Mouse (Mus musculus) MEL (cell line): ENCODE measurements around the gene Bcl11b.

Experiments used
- BHLHE40 ChIP-seq: IDR thresholded peaks from 2 replicates; pipeline ENCODE4 v1.6.1; 2012; ENCODE audit warnings: low read depth, mild to moderate bottlenecking, inconsistent platforms, low read length, improper control_type of control experiment, borderline replicate concordance
- CTCF ChIP-seq, 3 experiments: IDR thresholded peaks in 2 of 3; conservative IDR thresholded peaks in 1 of 3; 2 replicates each; pipeline ENCODE4 v1.5.1; 2011 to 2012; ENCODE audit warnings: low read length in 3 of 3, low read depth in 2 of 3, mild to moderate bottlenecking in 2 of 3, improper control_type of control experiment in 1 of 3, inconsistent platforms in 1 of 3, mixed read lengths in 1 of 3, moderate library complexity in 1 of 3; ENCODE audit not compliant: control insufficient read depth in 1 of 3, insufficient read depth in 1 of 3, poor library complexity in 1 of 3, severe bottlenecking in 1 of 3
- ELF1 ChIP-seq: IDR thresholded peaks from 2 replicates; pipeline ENCODE4 v1.6.1; 2014; ENCODE audit warnings: low read depth, mild to moderate bottlenecking, inconsistent platforms, low read length, improper control_type of control experiment, moderate library complexity
- MAX ChIP-seq: IDR thresholded peaks from 2 replicates; pipeline ENCODE4 v1.6.1; 2011; ENCODE audit warnings: low read length, improper control_type of control experiment
- POLR2A ChIP-seq, 2 experiments: IDR thresholded peaks; 2 replicates each; pipeline ENCODE4 v1.6.1; 2011 to 2012; ENCODE audit warnings: low read length in 2 of 2, mild to moderate bottlenecking in 2 of 2, control low read depth in 1 of 2, improper control_type of control experiment in 1 of 2, low read depth in 1 of 2, moderate library complexity in 1 of 2; ENCODE audit not compliant: control insufficient read depth in 1 of 2, insufficient read depth in 1 of 2, poor library complexity in 1 of 2
- RCOR1 ChIP-seq: IDR thresholded peaks from 2 replicates; pipeline ENCODE4 v1.6.1; 2012; ENCODE audit warnings: low read depth, mild to moderate bottlenecking, inconsistent platforms, low read length, improper control_type of control experiment
- SIN3A ChIP-seq: IDR thresholded peaks from 2 replicates; pipeline ENCODE4 v1.6.1; 2012; ENCODE audit warnings: low read length, improper control_type of control experiment, inconsistent platforms
- TAL1 ChIP-seq: IDR thresholded peaks from 2 replicates; pipeline ENCODE4 v1.6.1; 2012; ENCODE audit warnings: mild to moderate bottlenecking, inconsistent platforms, low read length, moderate library complexity, mixed read lengths
- USF1 ChIP-seq: IDR thresholded peaks from 2 replicates; pipeline ENCODE4 v1.6.1; 2014; ENCODE audit warnings: low read depth, mild to moderate bottlenecking, inconsistent platforms, low read length, improper control_type of control experiment, moderate library complexity
- ZC3H11A ChIP-seq: IDR thresholded peaks from 2 replicates; pipeline ENCODE4 v1.6.1; 2012; ENCODE audit warnings: low read depth, mild to moderate bottlenecking, inconsistent platforms, low read length, improper control_type of control experiment
- ZMIZ1 ChIP-seq: IDR thresholded peaks from 2 replicates; pipeline ENCODE4 v1.6.1; 2012; ENCODE audit warnings: low read depth, mild to moderate bottlenecking, inconsistent platforms, low read length, improper control_type of control experiment, moderate library complexity
- ZNF384 ChIP-seq: IDR thresholded peaks from 2 replicates; pipeline ENCODE4 v1.6.1; 2012; ENCODE audit warnings: low read depth, mild to moderate bottlenecking, inconsistent platforms, low read length, improper control_type of control experiment

GRCm38 (mm10) chr12:107905333-107905732 lies 98.1 kb downstream of the Bcl11b start:
- TF ChIP-seq SIN3A (no peak), USF1 (no peak), MAX (no peak), CTCF (IDR thresholded peaks at IDR 0.05 in 2 of 3, conservative IDR thresholded peaks at IDR 0.05 in 1 of 3; ENCODE audit: control insufficient read depth in 1 of 3, insufficient read depth in 1 of 3, low read depth in 2 of 3, low read length in 3 of 3, poor library complexity in 1 of 3, severe bottlenecking in 1 of 3) (no peak), ZC3H11A (no peak), POLR2A (IDR thresholded peaks at IDR 0.05; ENCODE audit: control insufficient read depth in 1 of 2, insufficient read depth in 1 of 2, low read depth in 1 of 2, low read length in 2 of 2, poor library complexity in 1 of 2) (no peak), ZMIZ1 (no peak), BHLHE40 (no peak), ZNF384 (no peak), RCOR1 (no peak), ELF1 (no peak), TAL1 (no peak)
